10 mouse cellular contexts compared by ENCODE assay signal in the genomic region with DNA sequence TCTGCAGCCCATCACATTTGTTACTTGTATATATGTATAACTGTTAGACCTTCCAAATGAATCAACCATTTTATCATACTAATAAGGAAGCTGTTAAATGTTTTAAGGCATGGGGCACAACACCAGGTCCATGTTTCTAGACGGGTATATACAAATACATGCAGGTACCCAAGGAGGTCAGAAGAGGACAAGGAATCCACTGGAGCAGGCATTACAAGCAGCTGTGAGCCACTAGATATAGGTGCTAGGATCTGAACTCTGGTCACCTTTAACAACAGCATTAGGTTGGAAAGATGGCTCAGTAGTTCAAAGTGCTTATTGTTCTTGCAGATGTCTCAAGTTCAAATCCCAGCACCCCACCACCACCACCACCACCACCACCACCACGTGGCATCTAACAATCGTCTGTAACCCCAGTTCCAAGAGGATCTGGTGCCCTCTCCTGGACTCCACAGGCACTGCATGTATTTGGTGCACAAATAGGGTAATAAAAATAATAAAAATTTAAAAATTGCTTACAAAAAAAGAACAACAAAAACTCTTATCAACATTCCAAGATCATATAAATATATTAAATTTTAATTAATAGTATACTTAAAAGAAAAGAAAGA. TPM values are rescaled to one million over a fixed set of nuclear protein-coding genes. Genes with fewer than 3 reads are reported as not detected.
A peak's percentile ranks its signal among the peaks of the same experiment; 100 is the strongest.
DNase-seq lines count a peak whose midpoint lies in the region; ATAC-seq and TF ChIP-seq lines count a peak whose summit lies in the region.
"Had no signal": no experiment of that assay in that cellular context is flagged by ENCODE, and none has a peak within 500 bp of the region (broad histone marks: within the 10 kb centered on the region; RNA-seq: fewer than 3 reads in every experiment).

No protein-coding gene starts in this region.

- no peak for TF ChIP-seq EP300 in stomach, postnatal 0 days (optimal IDR thresholded peaks at IDR 0.05)

- TF ChIP-seq CTCF in layer of hippocampus, adult 2 months (conservative IDR thresholded peaks at IDR 0.05), result peak; percentile 72
- peak; percentile 83 for TF ChIP-seq CTCF in stomach, postnatal 0 days (IDR thresholded peaks at IDR 0.05; ENCODE audit: low read depth)

- H3K36me3 ChIP-seq in hindbrain, embryonic 10.5 days, result no peaks in the 10 kb centered on the region
- no peaks in the 10 kb centered on the region for H3K36me3 ChIP-seq in hindbrain, embryonic 13.5 days
- no peaks in the 10 kb centered on the region for H3K36me3 ChIP-seq in stomach, postnatal 0 days (ENCODE audit: control insufficient read depth, insufficient read depth, low read length)
- H3K36me3 ChIP-seq: embryonic facial prominence, embryonic 15.5 days; liver, embryonic 15.5 days had no signal

- H3K9ac ChIP-seq in hindbrain, embryonic 13.5 days, result no peak overlapping the region
- no peak overlapping the region for H3K9ac ChIP-seq in stomach, postnatal 0 days (ENCODE audit: low read length)
- H3K9ac ChIP-seq: embryonic facial prominence, embryonic 15.5 days; liver, embryonic 15.5 days had no signal

- H3K4me3 ChIP-seq in hindbrain, embryonic 10.5 days, result no peak overlapping the region
- no peak overlapping the region for H3K4me3 ChIP-seq in hindbrain, embryonic 13.5 days
- H3K4me3 ChIP-seq in layer of hippocampus, adult 2 months, result no peak overlapping the region
- H3K4me3 ChIP-seq in stomach, postnatal 0 days (ENCODE audit: low read depth, low read length), result no peak overlapping the region
- H3K4me3 ChIP-seq: embryonic facial prominence, embryonic 15.5 days; liver, embryonic 15.5 days had no signal

- WGBS in hindbrain, embryonic 10.5 days, result 28% methylated on average over 3 of the region's 3 CpGs
- WGBS in hindbrain, embryonic 13.5 days, result 29% methylated on average over 3 of the region's 3 CpGs
- 22% methylated on average over 3 of the region's 3 CpGs for WGBS in stomach, postnatal 0 days

- no peak overlapping the region for H3K27ac ChIP-seq in hindbrain, embryonic 10.5 days
- no peak overlapping the region for H3K27ac ChIP-seq in hindbrain, embryonic 13.5 days
- H3K27ac ChIP-seq in layer of hippocampus, adult 2 months, result no peak overlapping the region
- H3K27ac ChIP-seq in stomach, postnatal 0 days (replicated peaks), result no peak overlapping the region
- H3K27ac ChIP-seq: embryonic facial prominence, embryonic 15.5 days; liver, embryonic 15.5 days had no signal

- intact Hi-C loops in gastrocnemius, postnatal 14 days (cut with DNase I; ENCODE audit: low total_unique reads), result no loop called here

- no peak for ATAC-seq in hindbrain, embryonic 13.5 days (ENCODE audit: low FRiP score)
- peak; percentile 33; the same call in 1 of the 2 replicates for ATAC-seq in stomach, postnatal 0 days (ENCODE audit: low FRiP score, low TSS enrichment)

- no peaks in the 10 kb centered on the region for H3K9me3 ChIP-seq in hindbrain, embryonic 10.5 days
- 0 out of 2 replicates have a peak, but pooled peaks cover 4% of the 10 kb centered on the region for H3K9me3 ChIP-seq in hindbrain, embryonic 13.5 days
- H3K9me3 ChIP-seq in stomach, postnatal 0 days (ENCODE audit: control insufficient read depth, low read length), result no peaks in the 10 kb centered on the region; the same call in 1 of the 2 replicates
- H3K9me3 ChIP-seq: embryonic facial prominence, embryonic 15.5 days; liver, embryonic 15.5 days had no signal

- H3K27me3 ChIP-seq in hindbrain, embryonic 10.5 days (ENCODE audit: insufficient read depth, poor library complexity, severe bottlenecking), result no peaks in the 10 kb centered on the region
- H3K27me3 ChIP-seq in hindbrain, embryonic 13.5 days, result no peaks in the 10 kb centered on the region
- no peaks in the 10 kb centered on the region for H3K27me3 ChIP-seq in stomach, postnatal 0 days (ENCODE audit: control insufficient read depth, insufficient read depth, low read length)
- H3K27me3 ChIP-seq: embryonic facial prominence, embryonic 15.5 days; liver, embryonic 15.5 days had no signal

- H3K4me2 ChIP-seq in hindbrain, embryonic 13.5 days, result no peak overlapping the region
- H3K4me2 ChIP-seq in stomach, postnatal 0 days (replicated peaks; ENCODE audit: low read depth), result no peak overlapping the region
- H3K4me2 ChIP-seq: embryonic facial prominence, embryonic 15.5 days; liver, embryonic 15.5 days had no signal

- no peaks in the 10 kb centered on the region for H3K4me1 ChIP-seq in hindbrain, embryonic 10.5 days (replicated peaks)
- H3K4me1 ChIP-seq in hindbrain, embryonic 13.5 days (replicated peaks), result no peaks in the 10 kb centered on the region
- H3K4me1 ChIP-seq in stomach, postnatal 0 days (replicated peaks; ENCODE audit: control insufficient read depth, insufficient read depth), result no peaks in the 10 kb centered on the region
- H3K4me1 ChIP-seq: embryonic facial prominence, embryonic 15.5 days had no signal

- DNase-seq in hindbrain, embryonic 10.5 days (ENCODE audit: low spot score), result peak; percentile 62
- peak; percentile 55 for DNase-seq in ES-CJ7 (ENCODE audit: low read depth, low spot score)
- peak; percentile 30 for DNase-seq in c-Kit-positive CD71-negative TER-119-negative erythroid progenitor cells, embryonic 14.5 days (ENCODE audit: low read depth)
- peak; percentile 49 for DNase-seq in gastrocnemius, postnatal 14 days
- DNase-seq in layer of hippocampus, adult 2 months (ENCODE audit: low spot score in 2 of 2), result peak; percentile 2 to 40
- peak; percentile 39 for DNase-seq in mesoderm, embryonic 11.5 days (ENCODE audit: low read depth, low spot score)
- DNase-seq in stomach, postnatal 0 days (ENCODE audit: low spot score), result peak; percentile 67

RNA-seq across cellular contexts. Expression of gene Sgpp1, which starts 37.0 kb away (rescaled TPM):
- polyA plus RNA-seq in hindbrain, embryonic 10.5 days (2016; fragmentation: Nextera tagmentation; extraction: Ambion mirVana), result 5.5 and 5.8 TPM in 2 replicates
- 8.3 and 9.2 TPM in 2 replicates for polyA plus RNA-seq in hindbrain, embryonic 13.5 days (2015; fragmentation: Nextera tagmentation; extraction: Ambion mirVana)
- 10 to 100 TPM; 12.1 to 14.5 TPM for total RNA-seq in gastrocnemius, postnatal 14 days (2021)
- 10 to 100 TPM; 28.9 to 32.2 TPM for total RNA-seq in layer of hippocampus, adult 2 months (2021)
- polyA plus RNA-seq in stomach, postnatal 0 days (2015; fragmentation: Nextera tagmentation; extraction: Ambion mirVana), result 31.8 and 35.7 TPM in 2 replicates

RNA-seq across cellular contexts. Expression of gene Syne2, which starts 45.4 kb away (rescaled TPM):
- 84.3 and 91.3 TPM in 2 replicates for polyA plus RNA-seq in hindbrain, embryonic 10.5 days (2016; fragmentation: Nextera tagmentation; extraction: Ambion mirVana)
- 63.3 and 67.9 TPM in 2 replicates for polyA plus RNA-seq in hindbrain, embryonic 13.5 days (2015; fragmentation: Nextera tagmentation; extraction: Ambion mirVana)
- 10 to 100 TPM; 18.3 to 20.9 TPM for total RNA-seq in gastrocnemius, postnatal 14 days (2021)
- 10 to 100 TPM; 25.2 to 26.8 TPM for total RNA-seq in layer of hippocampus, adult 2 months (2021)
- polyA plus RNA-seq in stomach, postnatal 0 days (2015; fragmentation: Nextera tagmentation; extraction: Ambion mirVana), result 13.7 and 16.1 TPM in 2 replicates
